Mouse (Mus musculus): Measurements from ENCODE around the gene Tpx2. TPM values are rescaled to one million over a fixed set of nuclear protein-coding genes. Genes with fewer than 3 reads are reported as not detected.
A peak's percentile ranks its signal among the peaks of the same experiment; 100 is the strongest.

The Tpx2 gene
- polyA plus RNA-seq, 1 experiment from 2014 or later: 101 TPM

DNA sequence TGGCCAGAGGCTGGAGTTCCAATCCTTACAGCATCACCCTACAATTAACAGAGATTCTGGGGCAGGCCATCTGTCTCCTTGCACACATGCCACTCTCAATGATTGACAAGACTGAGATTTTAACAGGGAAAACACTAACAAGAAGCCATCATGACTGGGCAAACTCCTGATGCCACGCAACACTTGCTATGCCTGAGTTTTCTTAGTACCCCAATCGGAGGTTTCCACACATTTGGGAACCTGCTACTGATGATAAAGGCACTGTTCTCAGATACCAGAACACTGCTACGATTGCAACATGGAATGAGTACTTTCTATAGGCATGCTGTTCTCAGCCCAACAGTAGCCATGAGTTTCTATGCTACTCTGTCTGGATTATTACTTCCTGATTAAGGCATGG lies 21.3 kb upstream of the Tpx2 start:
- 77% methylated on average over 3 of the region's 3 CpGs for WGBS
- Histone ChIP-seq H3K4me2 (ENCODE audit: low read depth, low read length) (peak overlapping the region; percentile 76), H3K36me3 (ENCODE audit: control insufficient read depth, insufficient read depth, low read length) (no peaks in the 10 kb centered on the region), H3K9me3 (ENCODE audit: control insufficient read depth, low read length) (no peaks in the 10 kb centered on the region), H3K4me3 (ENCODE audit: low read length) (peak overlapping the region; percentile 74), H3K27me3 (ENCODE audit: control insufficient read depth, insufficient read depth, low read depth, low read length) (no peaks in the 10 kb centered on the region), H3K4me1 (replicated peaks; ENCODE audit: control insufficient read depth, insufficient read depth, low read length) (peaks cover 34% of the 10 kb centered on the region), H3K27ac (ENCODE audit: low read length) (no peak overlapping the region), H3K9ac (ENCODE audit: low read length) (no peak overlapping the region)
- no peak for ATAC-seq (ENCODE audit: low read depth)

DNA sequence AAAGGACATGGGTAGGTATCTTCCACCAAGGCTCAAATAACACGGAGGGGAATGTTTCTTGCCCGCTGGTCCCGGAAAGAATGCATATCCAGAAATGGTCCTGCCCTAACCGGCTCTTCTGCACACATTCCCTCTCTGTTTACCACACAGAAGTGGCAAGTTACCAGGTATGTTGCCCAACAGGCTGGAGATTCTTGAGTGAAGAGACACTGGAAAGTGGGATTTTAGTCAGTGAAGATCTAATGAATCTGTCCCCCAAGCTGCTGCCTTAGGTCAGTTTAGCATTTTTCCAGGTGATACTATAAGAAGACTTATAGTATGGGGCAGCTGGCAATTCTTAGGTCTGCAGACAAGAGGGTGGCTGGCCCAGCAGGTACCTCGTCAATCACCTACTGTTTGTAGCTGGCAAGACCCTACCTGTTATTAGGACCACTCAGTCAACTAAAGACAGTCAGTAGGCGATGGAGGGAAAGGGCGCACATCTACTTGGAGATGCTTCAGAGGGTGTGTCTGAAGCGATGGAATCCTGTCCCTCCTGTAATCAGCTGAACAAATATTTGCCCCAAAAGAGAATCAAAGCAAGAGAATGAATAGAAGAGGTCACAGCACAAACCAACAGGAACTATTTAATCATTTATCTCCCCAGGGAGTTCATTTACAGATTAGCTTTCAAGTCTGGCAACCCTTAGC lies 20.3 kb upstream of the Tpx2 start:
- Histone ChIP-seq H3K36me3 (ENCODE audit: control insufficient read depth, insufficient read depth, low read length) (no peaks in the 10 kb centered on the region), H3K9ac (ENCODE audit: low read length) (peak overlapping the region; percentile 93), H3K4me1 (replicated peaks; ENCODE audit: control insufficient read depth, insufficient read depth, low read length) (peaks cover 32% of the 10 kb centered on the region), H3K27me3 (ENCODE audit: control insufficient read depth, insufficient read depth, low read depth, low read length) (no peaks in the 10 kb centered on the region), H3K4me3 (ENCODE audit: low read length) (peak overlapping the region; percentile 74), H3K9me3 (ENCODE audit: control insufficient read depth, low read length) (no peaks in the 10 kb centered on the region), H3K4me2 (ENCODE audit: low read depth, low read length) (peak overlapping the region; percentile 76), H3K27ac (ENCODE audit: low read length) (peak overlapping the region; percentile 99)
- no peak for ATAC-seq (ENCODE audit: low read depth)
- 49% methylated on average over 8 of the region's 8 CpGs for WGBS

DNA sequence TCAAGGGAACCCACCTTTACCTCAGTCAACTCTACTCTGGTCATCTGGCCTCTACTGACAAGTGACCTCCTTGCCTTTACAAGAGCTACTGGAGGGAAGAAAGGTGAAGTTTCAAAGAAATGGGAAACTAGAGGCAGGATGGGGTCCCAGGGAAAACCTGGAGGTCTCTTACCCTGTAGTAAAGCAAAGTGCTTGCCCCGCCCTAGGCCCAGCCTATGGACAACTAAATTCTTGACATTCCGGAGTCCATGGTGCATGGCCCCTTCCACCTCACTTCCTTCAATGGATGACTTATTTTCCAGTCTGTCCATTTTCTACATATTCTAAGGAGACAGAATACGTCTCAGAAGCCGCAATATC lies 19.8 kb upstream of the Tpx2 start:
- peak overlapping the region; percentile 99 for H3K27ac ChIP-seq (ENCODE audit: low read length)
- H3K4me1 ChIP-seq (replicated peaks; ENCODE audit: control insufficient read depth, insufficient read depth, low read length): peaks cover 32% of the 10 kb centered on the region
- no peaks in the 10 kb centered on the region for H3K36me3 ChIP-seq (ENCODE audit: control insufficient read depth, insufficient read depth, low read length)
- no peaks in the 10 kb centered on the region for H3K9me3 ChIP-seq (ENCODE audit: control insufficient read depth, low read length)
- no peak for ATAC-seq (ENCODE audit: low read depth)
- H3K9ac ChIP-seq (ENCODE audit: low read length): peak overlapping the region; percentile 93
- H3K4me3 ChIP-seq (ENCODE audit: low read length): peak overlapping the region; percentile 74
- 35% methylated on average over 4 of the region's 4 CpGs for WGBS
- peak overlapping the region; percentile 76 for H3K4me2 ChIP-seq (ENCODE audit: low read depth, low read length)
- H3K27me3 ChIP-seq (ENCODE audit: control insufficient read depth, insufficient read depth, low read depth, low read length): no peaks in the 10 kb centered on the region

DNA sequence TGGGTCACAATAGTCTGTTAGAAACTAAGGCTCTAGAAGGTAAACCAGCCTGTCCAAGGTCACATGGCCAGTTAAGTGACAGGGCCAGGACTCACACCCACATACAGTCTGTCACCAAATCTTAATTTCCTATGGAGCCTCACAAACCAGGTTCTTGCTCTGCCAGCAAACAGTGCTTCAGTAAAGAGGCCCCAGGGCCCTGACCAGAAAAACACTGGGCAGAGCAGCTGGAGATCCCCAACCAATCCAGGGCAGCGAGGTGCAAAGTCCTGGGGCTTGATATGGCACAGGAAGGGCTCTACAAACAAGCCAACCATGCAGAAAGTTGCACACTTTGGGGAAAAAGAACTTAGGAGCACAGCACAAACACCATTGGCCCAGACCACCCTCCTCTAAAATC lies 19.2 kb upstream of the Tpx2 start:
- Histone ChIP-seq H3K4me2 (ENCODE audit: low read depth, low read length) (peak overlapping the region; percentile 76), H3K9ac (ENCODE audit: low read length) (peak overlapping the region; percentile 93), H3K4me3 (ENCODE audit: low read length) (peak overlapping the region; percentile 74), H3K36me3 (ENCODE audit: control insufficient read depth, insufficient read depth, low read length) (no peaks in the 10 kb centered on the region), H3K27me3 (ENCODE audit: control insufficient read depth, insufficient read depth, low read depth, low read length) (no peaks in the 10 kb centered on the region), H3K4me1 (replicated peaks; ENCODE audit: control insufficient read depth, insufficient read depth, low read length) (peaks cover 32% of the 10 kb centered on the region), H3K27ac (ENCODE audit: low read length) (peak overlapping the region; percentile 99), H3K9me3 (ENCODE audit: control insufficient read depth, low read length) (no peaks in the 10 kb centered on the region)
- 17% methylated on average over 1 of the region's 1 CpGs for WGBS
- no peak for ATAC-seq (ENCODE audit: low read depth)

DNA sequence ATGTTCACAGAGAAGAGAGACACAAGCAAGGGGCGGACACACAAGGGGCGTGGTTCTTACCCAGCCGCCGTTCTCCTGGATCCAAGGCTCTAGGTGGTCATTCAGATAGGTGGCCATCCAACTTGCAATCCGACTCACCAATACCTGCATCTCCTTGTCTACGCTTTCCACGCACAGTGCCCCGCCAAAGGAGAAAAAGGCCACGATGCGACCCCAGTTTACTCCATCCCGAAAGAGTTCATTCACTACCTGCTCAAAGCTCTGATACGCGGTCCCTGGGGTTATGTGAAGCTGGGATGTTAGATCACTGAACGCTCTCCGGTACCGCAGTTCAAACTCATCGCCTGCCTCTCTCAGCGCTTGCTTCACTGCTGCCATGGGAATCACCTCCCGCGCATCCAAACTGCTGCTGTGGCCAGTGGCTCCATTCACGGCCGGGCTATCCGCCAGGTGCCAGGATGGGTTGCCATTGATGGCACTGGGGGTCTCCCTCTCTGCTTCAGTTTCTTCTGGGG lies 18.3 kb upstream of the Tpx2 start:
- Histone ChIP-seq H3K27me3 (ENCODE audit: control insufficient read depth, insufficient read depth, low read depth, low read length) (no peaks in the 10 kb centered on the region), H3K4me1 (replicated peaks; ENCODE audit: control insufficient read depth, insufficient read depth, low read length) (peaks cover 32% of the 10 kb centered on the region), H3K4me2 (ENCODE audit: low read depth, low read length) (peak overlapping the region; percentile 76), H3K9ac (ENCODE audit: low read length) (peak overlapping the region; percentile 93), H3K9me3 (ENCODE audit: control insufficient read depth, low read length) (no peaks in the 10 kb centered on the region), H3K4me3 (ENCODE audit: low read length) (peak overlapping the region; percentile 74), H3K36me3 (ENCODE audit: control insufficient read depth, insufficient read depth, low read length) (no peaks in the 10 kb centered on the region), H3K27ac (ENCODE audit: low read length) (peak overlapping the region; percentile 99)
- 52% methylated on average over 23 of the region's 23 CpGs for WGBS
- no peak for ATAC-seq (ENCODE audit: low read depth)

DNA sequence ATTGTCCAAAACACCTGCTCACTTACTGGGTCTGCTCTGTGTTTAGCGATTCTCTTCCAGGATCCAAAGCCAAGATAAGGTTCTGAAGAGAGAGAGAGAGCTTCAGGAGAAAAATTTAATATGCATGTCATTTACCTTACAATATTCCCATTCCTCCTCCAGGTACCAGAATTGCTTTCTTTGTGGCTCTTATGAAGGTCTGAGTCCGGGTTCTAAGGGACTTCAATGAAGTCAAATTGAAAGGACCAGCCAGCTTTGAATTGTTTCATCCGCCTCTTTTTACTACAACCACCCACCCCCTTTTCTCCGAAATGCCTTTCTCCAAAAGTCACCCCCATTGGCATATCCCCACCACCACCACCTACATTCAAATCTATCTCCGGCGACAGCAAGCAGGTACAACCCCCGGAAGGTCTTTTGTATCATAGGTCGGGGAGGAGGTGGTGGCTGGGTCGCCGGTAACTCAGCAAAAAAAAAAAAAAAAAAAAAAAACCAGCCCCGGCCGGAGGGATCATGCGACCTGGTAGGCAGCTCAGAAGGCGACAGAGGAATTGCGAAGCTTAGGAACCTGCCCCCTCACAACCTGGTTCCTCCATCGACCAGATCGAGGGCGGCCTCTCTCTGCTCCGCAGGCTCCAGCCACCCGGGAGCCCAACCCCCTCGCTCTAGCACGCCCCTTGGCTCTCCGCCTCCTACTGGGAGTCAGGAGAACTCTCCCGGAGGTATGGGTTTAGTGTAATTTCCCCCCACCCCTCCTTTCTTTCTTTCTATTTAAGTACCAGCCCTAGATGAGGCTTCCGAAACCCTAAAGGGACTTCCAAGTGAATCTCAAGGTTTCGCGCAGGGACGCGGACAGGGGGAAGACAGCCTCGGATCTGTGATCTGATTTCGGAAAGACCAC lies 17.5 kb upstream of the Tpx2 start:
- peak; percentile 88 for ATAC-seq (ENCODE audit: low read depth)
- peak overlapping the region; percentile 76 for H3K4me2 ChIP-seq (ENCODE audit: low read depth, low read length)
- H3K4me3 ChIP-seq (ENCODE audit: low read length): peak overlapping the region; percentile 74
- no peaks in the 10 kb centered on the region for H3K36me3 ChIP-seq (ENCODE audit: control insufficient read depth, insufficient read depth, low read length)
- H3K27ac ChIP-seq (ENCODE audit: low read length): peak overlapping the region; percentile 99
- H3K9ac ChIP-seq (ENCODE audit: low read length): peak overlapping the region; percentile 93
- H3K9me3 ChIP-seq (ENCODE audit: control insufficient read depth, low read length): no peaks in the 10 kb centered on the region
- 1% methylated on average over 31 of the region's 31 CpGs for WGBS
- peaks cover 32% of the 10 kb centered on the region for H3K4me1 ChIP-seq (replicated peaks; ENCODE audit: control insufficient read depth, insufficient read depth, low read length)
- H3K27me3 ChIP-seq (ENCODE audit: control insufficient read depth, insufficient read depth, low read depth, low read length): no peaks in the 10 kb centered on the region

DNA sequence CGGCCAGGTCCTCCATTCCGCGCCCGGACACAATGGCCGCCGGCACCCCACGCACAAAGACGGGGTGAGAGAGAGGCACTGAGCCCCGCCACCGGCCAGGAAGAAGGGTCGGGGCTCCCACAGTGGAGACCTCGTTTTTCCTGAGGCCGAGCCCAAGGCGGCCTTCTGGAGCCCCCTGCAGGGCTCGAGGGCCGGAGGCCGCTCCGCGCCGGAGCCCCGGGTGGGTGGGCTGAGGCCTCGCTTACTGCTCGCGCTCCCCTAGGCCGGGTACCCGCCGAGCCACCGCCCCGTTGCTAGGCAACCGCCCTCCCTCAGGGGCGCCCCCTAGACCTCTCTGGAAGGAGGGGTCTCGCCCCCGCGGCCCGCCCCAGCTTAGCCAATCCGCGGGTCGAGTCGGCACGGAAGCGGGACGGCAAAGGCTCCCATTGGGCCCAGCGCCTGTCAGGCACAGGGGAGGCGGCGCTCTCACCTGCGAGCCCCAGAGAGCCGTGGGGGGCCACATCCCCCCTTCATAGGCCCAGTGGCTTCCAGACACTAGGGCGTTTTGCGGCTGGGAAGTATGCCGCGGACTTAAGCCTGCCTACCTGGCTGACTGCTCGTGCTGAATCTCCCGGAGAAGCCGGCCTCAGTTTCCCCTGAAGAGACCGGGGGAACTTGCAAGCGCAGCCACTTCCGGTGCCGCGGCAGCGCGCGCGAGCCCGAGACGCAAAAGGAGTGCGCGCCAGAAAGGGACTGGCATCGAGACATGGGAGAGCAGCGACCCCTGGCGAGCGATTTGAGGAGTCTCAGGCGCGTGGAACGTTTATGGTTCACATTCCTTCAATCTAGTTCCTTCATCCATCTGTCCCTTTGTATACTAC lies 16.5 kb upstream of the Tpx2 start, which contains the start of gene Bcl2l1:
Gene Bcl2l1, minus strand, starts transcription at position 710 of the 860 bp plus-strand sequence.
- Histone ChIP-seq H3K36me3 (ENCODE audit: control insufficient read depth, insufficient read depth, low read length) (no peaks in the 10 kb centered on the region), H3K9me3 (ENCODE audit: control insufficient read depth, low read length) (no peaks in the 10 kb centered on the region), H3K9ac (ENCODE audit: low read length) (peak within 1 kb of the TSS; percentile 93), H3K4me1 (replicated peaks; ENCODE audit: control insufficient read depth, insufficient read depth, low read length) (peaks cover 30% of the 10 kb centered on the region), H3K27ac (ENCODE audit: low read length) (peak within 1 kb of the TSS; percentile 99), H3K4me3 (ENCODE audit: low read length) (peak within 1 kb of the TSS; percentile 74), H3K27me3 (ENCODE audit: control insufficient read depth, insufficient read depth, low read depth, low read length) (no peaks in the 10 kb centered on the region), H3K4me2 (ENCODE audit: low read depth, low read length) (peak within 1 kb of the TSS; percentile 76)
- ATAC-seq (ENCODE audit: low read depth): peak; percentile 96
- under 1% methylated on average over 70 of the region's 74 CpGs for WGBS

DNA sequence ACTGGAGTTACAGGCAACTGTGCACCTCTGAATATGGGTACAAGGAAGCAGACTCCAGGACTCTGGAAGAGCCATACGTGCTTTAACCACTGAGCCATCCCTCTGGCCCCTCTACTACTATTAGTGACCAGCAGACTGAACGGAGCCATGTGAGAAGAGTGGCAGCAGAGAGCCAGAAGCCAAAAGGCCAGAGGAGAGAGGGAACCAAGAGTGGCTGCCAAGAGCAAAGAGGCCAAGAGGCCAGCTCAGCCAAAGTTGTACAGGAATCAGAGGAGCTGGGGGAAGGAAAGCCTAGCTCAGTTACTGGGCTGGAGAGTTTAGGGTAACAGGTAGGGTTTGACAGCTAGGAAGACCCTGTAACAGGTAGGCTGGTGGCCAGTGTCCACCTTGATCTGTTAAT lies 8.5 kb upstream of the Tpx2 start:
- WGBS: 73% methylated on average over 2 of the region's 2 CpGs
- H3K4me2 ChIP-seq (ENCODE audit: low read depth, low read length): no peak overlapping the region
- no peak for ATAC-seq (ENCODE audit: low read depth)

More for the DNA sequence above, 8.5 kb upstream of the Tpx2 start:
- Histone ChIP-seq H3K4me3 (ENCODE audit: low read length) (no peak overlapping the region), H3K4me1 (replicated peaks; ENCODE audit: control insufficient read depth, insufficient read depth, low read length) (no peaks in the 10 kb centered on the region), H3K36me3 (ENCODE audit: control insufficient read depth, insufficient read depth, low read length) (no peaks in the 10 kb centered on the region), H3K9ac (ENCODE audit: low read length) (no peak overlapping the region), H3K9me3 (ENCODE audit: control insufficient read depth, low read length) (no peaks in the 10 kb centered on the region), H3K27me3 (ENCODE audit: control insufficient read depth, insufficient read depth, low read depth, low read length) (no peaks in the 10 kb centered on the region), H3K27ac (ENCODE audit: low read length) (no peak overlapping the region)
